Mouse (Mus musculus): Measurements from ENCODE around the gene Plcb1.
A peak's percentile ranks its signal among the peaks of the same experiment; 100 is the strongest.

Gene Plcb1

GRCm38 (mm10) chr2:135419301-135419700 lies 633.4 kb downstream of the Plcb1 start:
- DNase-seq (ENCODE audit: low read depth) = no peak

DNA sequence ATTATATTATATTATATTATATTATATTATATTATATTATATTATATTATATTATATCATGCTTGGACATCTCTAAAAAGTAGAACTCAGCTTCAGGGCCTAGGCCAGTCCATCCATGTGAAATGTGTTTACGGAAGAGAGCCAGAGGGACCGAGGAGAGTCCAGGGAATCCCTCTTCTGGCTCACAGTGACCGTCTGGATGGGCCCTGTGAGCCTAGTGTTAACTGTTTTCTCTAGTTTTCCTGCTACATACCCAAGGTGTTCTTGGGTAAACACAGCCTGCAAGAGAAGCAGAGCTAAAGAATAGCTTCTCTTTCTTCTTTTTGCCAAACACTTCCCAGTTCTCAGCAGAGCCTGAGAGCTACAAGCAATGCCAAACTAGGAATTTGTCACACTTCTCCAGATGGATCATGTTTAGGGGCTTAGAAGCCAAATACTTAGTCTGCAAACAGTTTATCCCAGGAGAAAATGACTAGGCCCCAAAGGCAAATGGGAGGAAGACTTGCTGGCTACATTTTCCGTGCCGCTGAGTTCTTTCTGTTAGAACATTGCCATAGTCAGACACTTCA lies 649.2 kb downstream of the Plcb1 start:
- DNase-seq (ENCODE audit: low read depth) = no peak

DNA sequence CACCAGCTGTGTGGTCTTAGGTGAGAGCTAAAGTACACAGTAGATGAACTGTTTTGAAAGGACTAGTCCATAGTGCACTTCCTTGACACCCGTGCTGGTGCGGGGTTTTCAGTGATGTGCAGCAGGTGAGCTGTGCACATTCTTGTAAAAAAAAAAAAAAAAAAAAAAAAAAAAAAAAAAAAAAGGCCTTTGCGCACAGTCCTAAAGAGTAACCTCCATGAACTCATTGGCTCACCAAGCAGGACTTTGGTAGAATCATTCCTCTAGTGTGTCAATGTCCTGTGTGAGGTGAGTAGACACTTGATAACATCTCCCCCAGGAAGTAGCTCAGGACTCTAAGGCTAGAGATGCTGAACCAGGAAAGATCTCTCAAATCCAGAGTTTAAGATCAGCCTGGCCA lies 653.2 kb downstream of the Plcb1 start:
- DNase-seq (ENCODE audit: low read depth) = no peak

GRCm38 (mm10) chr2:135439546-135440517 lies 654.0 kb downstream of the Plcb1 start:
- peak; percentile 47 for DNase-seq (ENCODE audit: low read depth)

DNA sequence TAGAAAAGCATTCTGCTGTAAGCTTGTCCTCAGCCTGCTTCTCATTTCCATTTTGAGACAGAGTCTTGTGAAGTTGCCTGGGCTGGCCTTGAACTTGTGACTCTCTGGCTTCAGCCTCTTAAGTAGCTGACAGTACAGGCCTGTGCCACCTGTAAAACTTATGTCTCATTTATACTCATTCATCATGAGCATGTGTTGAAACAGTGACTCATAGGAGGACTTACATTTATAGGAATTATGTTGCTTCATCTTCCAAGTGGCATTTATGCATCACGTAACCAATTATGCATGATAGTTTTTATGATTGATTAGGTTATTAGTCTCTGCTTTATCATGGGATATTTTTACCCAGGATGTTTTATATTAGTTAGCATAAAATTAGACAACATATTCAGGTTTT lies 667.7 kb downstream of the Plcb1 start:
- no peak for DNase-seq (ENCODE audit: low read depth)

DNA sequence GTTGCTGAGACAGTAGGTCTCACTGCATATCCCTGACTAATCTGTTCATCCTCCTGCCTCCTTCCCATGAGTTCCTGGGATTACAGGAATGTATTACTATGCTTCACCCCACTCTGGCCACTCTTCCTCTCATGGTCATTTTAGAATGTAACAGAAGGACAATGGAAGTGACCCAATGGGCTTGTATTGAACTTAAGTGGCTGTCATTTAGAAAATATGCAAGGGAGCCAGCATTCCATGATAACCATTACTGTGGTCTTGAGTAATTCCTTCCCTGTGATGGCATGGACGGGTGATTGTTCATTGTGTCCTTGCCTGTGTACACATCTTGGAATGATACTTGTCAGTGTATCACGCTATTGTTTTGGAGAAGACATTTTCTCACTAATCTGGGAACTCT lies 668.1 kb downstream of the Plcb1 start:
- no peak for DNase-seq (ENCODE audit: low read depth)

- DNase-seq (ENCODE audit: low read depth) = no peak
Measured at GRCm38 (mm10) chr2:135454455-135454854, 668.6 kb downstream of the Plcb1 start.

- no peak for DNase-seq (ENCODE audit: low read depth)
Measured at GRCm38 (mm10) chr2:135467895-135468294, 682.0 kb downstream of the Plcb1 start.

DNA sequence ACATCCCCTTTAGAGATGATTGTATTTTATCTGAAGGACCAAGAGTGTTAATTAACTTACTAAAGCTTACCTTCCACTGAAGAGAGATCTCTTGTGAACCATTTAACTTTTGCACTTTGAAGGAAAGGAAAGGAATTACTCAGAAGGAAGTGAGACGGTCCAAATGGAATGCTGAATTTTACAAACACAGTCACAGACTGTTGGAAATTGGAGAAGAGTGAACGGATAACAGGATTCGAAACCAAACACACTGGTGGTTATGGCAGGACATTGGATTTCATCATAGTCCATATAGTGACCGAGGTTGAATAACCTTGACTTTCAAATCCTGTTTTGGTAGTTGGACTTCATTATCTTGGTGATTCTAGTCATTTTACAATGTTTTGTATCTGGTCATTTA lies 688.2 kb downstream of the Plcb1 start:
- no peak for DNase-seq (ENCODE audit: low read depth)

DNA sequence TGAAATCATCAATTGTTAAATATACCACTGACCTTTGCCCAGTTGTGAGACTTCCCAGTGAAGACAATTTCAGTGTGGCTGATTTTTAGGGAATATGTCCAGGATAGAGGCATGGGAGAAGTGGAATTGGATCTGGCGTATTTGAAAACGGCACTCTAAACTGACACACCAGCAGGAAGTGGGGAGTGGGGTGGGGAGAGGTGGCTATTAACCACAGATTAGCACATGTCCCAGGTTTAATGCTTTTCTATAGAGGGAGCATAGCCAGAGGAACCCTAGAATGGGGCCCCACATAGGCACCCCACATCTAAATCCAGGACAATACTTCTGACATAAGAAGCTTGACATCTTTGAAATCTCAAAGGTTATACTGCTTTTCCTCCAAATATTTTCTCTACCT lies 699.4 kb downstream of the Plcb1 start:
- no peak for DNase-seq (ENCODE audit: low read depth)

- DNase-seq (ENCODE audit: low read depth) = no peak
Measured at GRCm38 (mm10) chr2:135488277-135488676, 702.4 kb downstream of the Plcb1 start.

DNA sequence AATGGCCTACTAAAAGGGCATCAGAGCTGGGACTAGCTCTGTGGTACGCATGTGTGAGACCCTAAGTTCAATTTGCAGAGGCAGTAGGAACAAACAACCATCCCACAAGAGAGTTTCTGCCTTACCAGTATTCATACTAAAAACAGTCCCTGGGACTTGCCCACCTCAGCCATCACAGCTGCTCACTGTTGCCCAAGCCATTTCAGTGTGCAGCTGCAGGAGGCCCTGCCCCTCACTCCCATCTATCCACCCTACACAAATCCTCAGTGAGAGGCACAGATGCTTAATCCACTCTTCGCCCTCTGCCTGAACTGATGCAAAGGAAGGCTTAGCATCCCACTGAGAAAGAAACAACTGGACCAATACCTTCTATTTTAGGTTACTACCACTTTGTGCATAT lies 703.3 kb downstream of the Plcb1 start:
- no peak for DNase-seq (ENCODE audit: low read depth)

DNA sequence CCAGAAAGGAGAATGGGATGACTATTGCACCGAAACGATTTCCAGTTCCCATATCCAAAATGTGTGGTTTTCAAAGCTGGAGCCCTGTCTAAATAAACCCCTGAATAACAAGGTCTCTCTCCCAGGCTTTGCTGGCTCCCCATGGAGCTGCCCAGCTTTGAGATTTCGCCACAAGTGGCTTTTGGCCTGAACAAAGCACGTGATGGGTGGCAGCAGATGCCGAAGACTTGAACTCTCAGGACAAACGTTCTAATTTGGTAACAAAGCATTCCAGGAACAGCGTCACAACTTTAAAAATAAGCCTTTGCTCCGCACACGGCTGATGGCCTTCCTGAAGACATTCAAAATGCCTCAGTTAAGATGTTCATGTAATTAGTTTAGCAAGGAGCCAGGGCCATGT lies 706.9 kb downstream of the Plcb1 start:
- DNase-seq (ENCODE audit: low read depth) = no peak

GRCm38 (mm10) chr2:135496553-135496952 lies 710.7 kb downstream of the Plcb1 start:
- DNase-seq (ENCODE audit: low read depth) = no peak

DNA sequence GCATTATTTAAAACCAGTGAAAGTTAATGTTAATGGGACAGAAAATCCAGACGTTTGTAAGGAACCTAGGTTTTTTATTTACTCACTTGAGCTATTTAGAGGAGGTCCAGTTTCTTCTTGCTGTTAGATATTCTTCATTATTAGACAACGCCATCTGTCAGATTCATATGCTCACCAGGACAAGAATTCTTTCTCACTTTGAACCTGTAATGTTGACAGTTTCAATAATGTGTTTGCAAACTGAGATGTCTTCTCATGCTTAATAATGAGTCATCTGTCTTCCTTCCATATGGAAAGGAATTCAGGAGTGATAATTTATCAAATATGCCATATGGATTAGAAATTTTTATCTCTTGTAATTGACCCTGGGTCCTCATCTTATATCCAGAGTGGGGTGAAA lies 711.4 kb downstream of the Plcb1 start:
- DNase-seq (ENCODE audit: low read depth) = no peak

DNA sequence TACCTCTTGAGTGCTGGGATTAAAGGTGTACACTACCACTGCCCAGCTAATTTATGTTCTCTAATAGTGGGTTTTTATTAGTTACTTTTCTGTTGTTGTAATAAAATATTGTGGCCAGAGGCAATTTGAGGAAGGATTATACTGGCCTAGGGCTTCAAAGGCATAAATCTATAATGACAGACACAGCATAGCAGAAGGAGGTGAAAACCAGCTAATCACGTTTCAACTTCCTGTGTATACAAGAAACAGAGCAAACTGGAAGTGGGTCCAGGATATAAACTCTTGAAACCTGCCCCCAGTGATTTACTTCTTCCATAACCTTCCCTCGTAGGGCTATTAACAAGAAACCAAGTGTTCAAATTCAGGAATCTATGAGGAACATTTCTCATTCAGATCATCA lies 715.0 kb downstream of the Plcb1 start:
- no peak for DNase-seq (ENCODE audit: low read depth)

DNA sequence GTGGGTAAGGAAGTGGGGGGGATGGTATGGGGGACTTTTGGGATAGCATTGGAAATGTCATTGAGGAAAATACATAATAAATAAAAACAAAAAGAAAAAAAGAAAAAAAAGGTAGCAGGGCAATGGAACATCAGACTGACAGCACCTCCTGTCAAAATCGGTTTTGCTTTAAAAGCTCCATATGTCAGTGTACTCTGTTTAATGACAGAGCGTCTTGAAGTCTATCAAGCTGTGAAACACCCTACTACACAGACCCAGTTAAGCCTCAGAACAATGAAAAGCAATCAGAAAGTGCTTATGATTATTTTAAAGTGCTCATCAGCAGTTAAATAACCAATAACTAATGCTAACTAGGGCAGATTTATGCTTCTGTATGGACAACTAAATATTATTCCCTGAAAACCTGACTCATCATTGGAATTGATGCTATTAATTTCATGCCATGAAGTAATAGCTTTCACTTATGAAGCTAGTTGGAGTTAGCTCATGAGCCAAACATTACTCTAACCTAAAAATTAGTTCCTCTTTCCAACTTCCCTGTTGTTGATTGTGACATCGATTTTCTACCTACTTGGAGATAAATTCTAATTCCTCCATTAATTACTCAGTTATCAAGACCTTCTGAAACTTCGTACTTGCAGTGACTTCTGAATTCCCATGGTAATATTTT lies 717.6 kb downstream of the Plcb1 start:
- DNase-seq (ENCODE audit: low read depth) = no peak

- no peak for DNase-seq (ENCODE audit: low read depth)
Measured at GRCm38 (mm10) chr2:135503998-135504354, 718.1 kb downstream of the Plcb1 start.

DNA sequence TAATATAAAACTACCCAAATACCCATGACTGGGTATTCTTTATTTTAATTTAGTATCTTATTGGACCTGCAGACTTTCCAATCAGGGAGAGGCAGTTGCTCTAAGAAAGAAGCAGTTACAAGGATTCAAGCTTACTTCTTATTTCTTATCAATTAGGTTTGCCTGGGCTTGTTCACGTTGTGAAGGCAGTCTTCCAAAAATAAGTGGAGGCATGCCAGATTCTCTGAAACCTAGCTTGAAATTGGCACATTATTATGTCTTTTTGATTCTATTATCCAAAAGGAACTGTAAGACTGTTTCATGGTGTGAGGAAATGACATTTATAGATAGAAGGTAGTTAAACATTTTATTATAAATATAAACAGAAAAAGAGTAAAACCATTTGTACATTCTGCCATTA lies 721.2 kb downstream of the Plcb1 start:
- peak; percentile 41 for DNase-seq (ENCODE audit: low read depth)

GRCm38 (mm10) chr2:135518956-135519355 lies 733.1 kb downstream of the Plcb1 start:
- DNase-seq (ENCODE audit: low read depth) = no peak
